Mouse (Mus musculus): ENCODE results near the gene C1qtnf12. TPM values are rescaled to one million over a fixed set of nuclear protein-coding genes. Genes with fewer than 3 reads are reported as not detected.

C1qtnf12 gene
- polyA plus RNA-seq, 1 experiment, result 18.8 TPM

DNA sequence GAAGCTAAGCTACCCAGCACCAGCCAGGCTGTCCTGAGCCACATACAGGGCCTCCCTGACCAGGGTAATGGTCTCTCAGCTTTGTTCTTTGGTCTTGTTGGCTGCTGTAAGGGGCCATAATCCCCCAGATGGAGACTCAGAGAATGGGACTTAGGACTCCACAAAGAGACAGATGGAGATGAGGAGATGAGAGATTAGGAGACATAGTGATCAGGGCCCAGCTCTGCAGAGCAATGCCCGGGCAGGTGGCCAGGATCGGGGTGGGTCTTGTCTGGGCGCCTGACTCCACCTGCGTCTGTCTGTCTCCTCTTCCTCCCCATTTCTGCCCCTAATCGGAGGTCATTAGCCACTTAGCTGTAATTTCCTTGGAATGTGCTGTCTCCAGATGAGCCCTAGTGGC is 8.2 kb downstream of the C1qtnf12 start:
- TF ChIP-seq EP300 (IDR thresholded peaks at IDR 0.05; ENCODE audit: insufficient read depth, low read depth, low read length), result no peak
- TF ChIP-seq CTCF (IDR thresholded peaks at IDR 0.05; ENCODE audit: low read depth, low read length), result no peak
- no peak for TF ChIP-seq POLR2A (IDR thresholded peaks at IDR 0.05; ENCODE audit: insufficient read depth, low read length)
- peaks cover 1% of the 10 kb centered on the region for H3K4me1 ChIP-seq (ENCODE audit: control insufficient read depth, insufficient read depth, low read length)
- H3K9ac ChIP-seq (ENCODE audit: low read depth, poor library complexity, severe bottlenecking), result no peak overlapping the region
- no peaks in the 10 kb centered on the region for H3K9me3 ChIP-seq (replicated peaks; ENCODE audit: control insufficient read depth, insufficient read depth, low read length, poor library complexity, severe bottlenecking)
- H3K4me3 ChIP-seq (ENCODE audit: low read depth, low read length), result no peak overlapping the region
- no peaks in the 10 kb centered on the region for H3K27me3 ChIP-seq (ENCODE audit: control insufficient read depth, insufficient read depth, low read length, poor library complexity, severe bottlenecking)
- no peaks in the 10 kb centered on the region for H3K36me3 ChIP-seq (ENCODE audit: control insufficient read depth, insufficient read depth, low read length, poor library complexity, severe bottlenecking)
- no peak overlapping the region; the same call in 1 of the 2 replicates for H3K27ac ChIP-seq (ENCODE audit: insufficient read depth, low read length)

DNA sequence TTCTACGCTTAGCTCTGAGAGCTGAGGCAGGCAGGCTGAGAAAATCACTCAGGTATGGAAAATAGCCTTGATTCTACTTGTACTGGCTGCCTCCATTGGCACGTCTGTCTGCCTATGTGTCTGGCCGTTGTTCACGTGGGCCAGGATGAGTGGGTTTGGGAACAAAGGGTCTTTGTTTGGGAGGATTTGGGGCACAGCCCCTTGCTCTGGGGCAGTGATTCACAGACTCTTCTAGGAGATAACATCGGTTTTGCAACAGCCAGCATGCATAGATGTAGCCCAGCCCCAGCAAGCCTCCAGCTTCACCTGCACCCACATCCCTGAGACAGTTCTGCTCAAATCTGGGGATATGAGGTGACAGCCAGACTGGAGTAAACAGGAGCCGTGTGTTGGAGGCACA is 10.5 kb downstream of the C1qtnf12 start:
- Histone ChIP-seq H3K4me3 (ENCODE audit: low read depth, low read length) (no peak overlapping the region), H3K36me3 (ENCODE audit: control insufficient read depth, insufficient read depth, low read length, poor library complexity, severe bottlenecking) (no peaks in the 10 kb centered on the region), H3K9me3 (replicated peaks; ENCODE audit: control insufficient read depth, insufficient read depth, low read length, poor library complexity, severe bottlenecking) (no peaks in the 10 kb centered on the region), H3K27ac (ENCODE audit: insufficient read depth, low read length) (no peak overlapping the region), H3K9ac (ENCODE audit: low read depth, poor library complexity, severe bottlenecking) (no peak overlapping the region), H3K4me1 (ENCODE audit: control insufficient read depth, insufficient read depth, low read length) (peaks cover 1% of the 10 kb centered on the region), H3K27me3 (ENCODE audit: control insufficient read depth, insufficient read depth, low read length, poor library complexity, severe bottlenecking) (no peaks in the 10 kb centered on the region)
- TF ChIP-seq POLR2A (IDR thresholded peaks at IDR 0.05; ENCODE audit: insufficient read depth, low read length) (no peak), EP300 (IDR thresholded peaks at IDR 0.05; ENCODE audit: insufficient read depth, low read depth, low read length) (no peak), CTCF (IDR thresholded peaks at IDR 0.05; ENCODE audit: low read depth, low read length) (no peak)

DNA sequence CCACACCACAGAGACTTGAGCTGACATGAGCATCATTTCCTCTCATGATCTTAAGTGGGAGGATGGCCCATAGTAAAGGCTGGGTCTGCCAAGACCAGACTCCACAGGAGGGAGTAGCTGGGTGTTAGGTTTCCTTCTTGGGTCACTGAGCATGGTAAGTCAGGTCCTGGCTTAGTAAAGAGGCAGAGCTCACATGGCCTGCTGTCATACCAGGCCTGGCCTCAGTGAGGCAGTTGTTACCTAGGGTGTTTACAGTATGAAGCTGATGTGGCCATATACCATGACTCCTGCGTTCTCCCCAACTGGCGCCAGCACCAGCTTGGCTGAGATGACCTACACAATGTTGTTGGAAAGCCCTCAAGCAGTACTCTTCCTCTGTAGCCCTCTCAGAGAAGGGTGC is 11.1 kb downstream of the C1qtnf12 start:
- H3K4me1 ChIP-seq (ENCODE audit: control insufficient read depth, insufficient read depth, low read length), result peaks cover 1% of the 10 kb centered on the region
- no peak overlapping the region for H3K9ac ChIP-seq (ENCODE audit: low read depth, poor library complexity, severe bottlenecking)
- H3K9me3 ChIP-seq (replicated peaks; ENCODE audit: control insufficient read depth, insufficient read depth, low read length, poor library complexity, severe bottlenecking), result no peaks in the 10 kb centered on the region
- H3K4me3 ChIP-seq (ENCODE audit: low read depth, low read length), result no peak overlapping the region
- H3K27ac ChIP-seq (ENCODE audit: insufficient read depth, low read length), result no peak overlapping the region
- TF ChIP-seq CTCF (IDR thresholded peaks at IDR 0.05; ENCODE audit: low read depth, low read length), result no peak
- H3K36me3 ChIP-seq (ENCODE audit: control insufficient read depth, insufficient read depth, low read length, poor library complexity, severe bottlenecking), result no peaks in the 10 kb centered on the region
- no peaks in the 10 kb centered on the region for H3K27me3 ChIP-seq (ENCODE audit: control insufficient read depth, insufficient read depth, low read length, poor library complexity, severe bottlenecking)

DNA sequence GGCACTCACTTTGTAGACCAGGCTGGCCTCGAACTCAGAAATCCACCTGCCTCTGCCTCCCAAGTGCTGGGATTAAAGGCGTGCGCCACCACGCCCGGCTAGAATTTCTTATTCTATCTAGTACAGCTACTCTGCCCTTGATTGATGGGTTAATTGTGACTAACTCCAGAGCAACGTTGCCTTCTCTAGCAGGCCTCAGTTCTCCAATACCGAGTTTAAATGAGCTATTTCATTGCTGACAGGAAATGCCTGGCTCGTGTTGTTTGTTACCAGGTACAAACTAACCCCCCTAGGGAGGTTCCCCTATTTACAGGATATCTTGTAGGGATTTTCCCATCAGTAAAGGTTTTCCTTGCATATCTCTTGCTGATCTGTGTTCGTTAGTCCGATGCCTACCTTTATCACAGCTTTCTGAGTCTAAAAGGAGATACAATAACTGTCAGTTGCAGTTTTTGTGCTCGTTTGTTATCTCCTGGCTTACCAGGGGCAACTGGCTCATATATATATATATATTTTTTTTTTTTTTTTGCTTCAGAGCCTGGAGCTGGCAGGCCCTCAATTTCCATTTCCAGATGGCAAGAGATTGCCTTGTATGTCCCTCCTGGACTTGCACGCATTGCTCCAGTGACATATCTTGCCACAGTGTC is 19.4 kb downstream of the C1qtnf12 start:
- H3K4me1 ChIP-seq (ENCODE audit: control insufficient read depth, insufficient read depth, low read length), result no peaks in the 10 kb centered on the region
- no peak overlapping the region for H3K4me3 ChIP-seq (ENCODE audit: low read depth, low read length)
- no peak overlapping the region for H3K9ac ChIP-seq (ENCODE audit: low read depth, poor library complexity, severe bottlenecking)
- no peaks in the 10 kb centered on the region for H3K36me3 ChIP-seq (ENCODE audit: control insufficient read depth, insufficient read depth, low read length, poor library complexity, severe bottlenecking)
- no peaks in the 10 kb centered on the region for H3K27me3 ChIP-seq (ENCODE audit: control insufficient read depth, insufficient read depth, low read length, poor library complexity, severe bottlenecking)
- no peaks in the 10 kb centered on the region for H3K9me3 ChIP-seq (replicated peaks; ENCODE audit: control insufficient read depth, insufficient read depth, low read length, poor library complexity, severe bottlenecking)
- no peak overlapping the region for H3K27ac ChIP-seq (ENCODE audit: insufficient read depth, low read length)
- TF ChIP-seq EP300 (IDR thresholded peaks at IDR 0.05; ENCODE audit: insufficient read depth, low read depth, low read length) (no peak), POLR2A (IDR thresholded peaks at IDR 0.05; ENCODE audit: insufficient read depth, low read length) (no peak), CTCF (IDR thresholded peaks at IDR 0.05; ENCODE audit: low read depth, low read length) (no peak)

DNA sequence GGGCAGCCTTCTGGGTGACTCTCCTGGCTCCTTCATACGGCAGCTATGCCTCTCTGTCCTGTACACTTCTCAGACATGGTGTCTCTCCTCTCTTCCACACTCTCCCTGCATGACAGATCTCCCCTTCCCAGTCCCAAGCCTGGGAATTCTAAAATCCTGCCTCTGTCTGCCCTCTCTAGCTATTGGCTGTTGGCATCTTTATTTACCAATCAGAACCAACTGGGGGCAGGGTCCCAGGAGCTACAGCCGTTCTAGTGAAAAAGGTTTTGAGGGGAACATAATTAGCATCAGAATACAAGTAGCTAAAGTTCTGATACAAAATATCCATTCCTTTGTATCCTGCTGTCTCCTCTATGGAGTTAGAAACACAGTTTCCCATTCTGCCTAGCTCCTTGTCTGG is 21.7 kb downstream of the C1qtnf12 start:
- Histone ChIP-seq H3K4me1 (ENCODE audit: control insufficient read depth, insufficient read depth, low read length) (no peaks in the 10 kb centered on the region), H3K9ac (ENCODE audit: low read depth, poor library complexity, severe bottlenecking) (no peak overlapping the region), H3K27ac (ENCODE audit: insufficient read depth, low read length) (no peak overlapping the region), H3K4me3 (ENCODE audit: low read depth, low read length) (no peak overlapping the region), H3K27me3 (ENCODE audit: control insufficient read depth, insufficient read depth, low read length, poor library complexity, severe bottlenecking) (no peaks in the 10 kb centered on the region), H3K9me3 (replicated peaks; ENCODE audit: control insufficient read depth, insufficient read depth, low read length, poor library complexity, severe bottlenecking) (no peaks in the 10 kb centered on the region), H3K36me3 (ENCODE audit: control insufficient read depth, insufficient read depth, low read length, poor library complexity, severe bottlenecking) (no peaks in the 10 kb centered on the region)
- TF ChIP-seq EP300 (IDR thresholded peaks at IDR 0.05; ENCODE audit: insufficient read depth, low read depth, low read length) (no peak), POLR2A (IDR thresholded peaks at IDR 0.05; ENCODE audit: insufficient read depth, low read length) (no peak), CTCF (IDR thresholded peaks at IDR 0.05; ENCODE audit: low read depth, low read length) (no peak)

DNA sequence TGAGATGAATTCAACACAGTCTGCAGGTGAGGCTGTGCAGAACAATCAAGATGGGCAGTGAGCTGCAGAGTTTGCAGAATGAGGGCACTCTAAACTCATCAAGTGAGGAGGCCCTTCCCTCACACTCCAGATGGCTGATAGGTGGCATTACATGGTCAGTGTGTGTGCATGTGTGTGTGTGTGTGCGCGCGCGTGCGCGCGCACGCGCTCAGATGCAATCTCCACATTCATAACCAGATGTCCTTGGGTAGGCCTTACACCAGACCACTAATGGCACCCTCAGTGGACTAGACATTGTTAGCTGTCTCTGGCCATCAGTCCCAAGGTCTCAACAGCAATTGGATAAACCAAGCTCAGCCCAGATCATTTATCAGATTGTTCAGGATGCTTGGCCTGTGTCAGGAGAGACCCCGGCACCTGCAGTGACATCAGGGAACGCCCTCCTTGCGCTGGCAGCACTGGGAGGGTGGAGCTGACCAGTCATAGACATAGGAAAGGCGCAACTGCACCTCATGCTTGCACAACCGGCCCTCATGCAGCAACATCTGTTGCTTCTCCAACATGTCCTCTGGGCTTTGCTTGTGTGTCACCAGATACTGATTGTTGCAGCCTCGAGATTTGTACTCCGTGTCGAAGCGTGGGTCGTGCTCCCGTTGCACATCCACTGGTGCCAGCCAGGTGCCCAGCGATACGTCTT is 29.2 kb downstream of the C1qtnf12 start:
- Histone ChIP-seq H3K36me3 (ENCODE audit: control insufficient read depth, insufficient read depth, low read length, poor library complexity, severe bottlenecking) (peaks cover 5% of the 10 kb centered on the region; the same call in 1 of the 2 replicates), H3K4me1 (ENCODE audit: control insufficient read depth, insufficient read depth, low read length) (no peaks in the 10 kb centered on the region), H3K27me3 (ENCODE audit: control insufficient read depth, insufficient read depth, low read length, poor library complexity, severe bottlenecking) (no peaks in the 10 kb centered on the region), H3K4me3 (ENCODE audit: low read depth, low read length) (peak overlapping the region; percentile 58), H3K9ac (ENCODE audit: low read depth, poor library complexity, severe bottlenecking) (peak overlapping the region; percentile 71), H3K9me3 (replicated peaks; ENCODE audit: control insufficient read depth, insufficient read depth, low read length, poor library complexity, severe bottlenecking) (peaks cover 5% of the 10 kb centered on the region), H3K27ac (ENCODE audit: insufficient read depth, low read length) (no peak overlapping the region)
- TF ChIP-seq EP300 (IDR thresholded peaks at IDR 0.05; ENCODE audit: insufficient read depth, low read depth, low read length) (no peak), POLR2A (IDR thresholded peaks at IDR 0.05; ENCODE audit: insufficient read depth, low read length) (no peak), CTCF (IDR thresholded peaks at IDR 0.05; ENCODE audit: low read depth, low read length) (no peak)
